Mouse (Mus musculus) C2C12 (cell line): ENCODE data around the gene Tcaf2. TPM values are rescaled to one million over a fixed set of nuclear protein-coding genes. Genes with fewer than 3 reads are reported as not detected.

Experiments
- H3K27me3 ChIP-seq: one replicate; pipeline ENCODE4 v1.6.1; 2011; ENCODE audit not compliant: control insufficient read depth, insufficient read depth, insufficient read length
- H3K36me3 ChIP-seq: one replicate; pipeline ENCODE4 v1.6.1; 2011; ENCODE audit not compliant: control insufficient read depth, insufficient read depth
- H3K4me3 ChIP-seq: one replicate; pipeline ENCODE4 v1.5.1; 2011; ENCODE audit warnings: mild to moderate bottlenecking, control low read depth; ENCODE audit not compliant: poor library complexity, insufficient read depth, severe bottlenecking
- H3K79me2 ChIP-seq: one replicate; pipeline ENCODE4 v1.6.1; 2011; ENCODE audit not compliant: control insufficient read depth, insufficient read depth
- H3K79me3 ChIP-seq: one replicate; pipeline ENCODE4 v1.6.1; 2011; ENCODE audit warnings: low read depth, control low read depth
- H3ac ChIP-seq: one replicate; pipeline ENCODE3; 2011; ENCODE audit warnings: low read depth; ENCODE audit not compliant: control insufficient read depth, insufficient read length
- CEBPB ChIP-seq: IDR thresholded peaks from one replicate; pipeline ENCODE4 v1.6.1; 2011; ENCODE audit warnings: low read depth, mild to moderate bottlenecking, control low read depth, moderate library complexity
- CTCF ChIP-seq: IDR thresholded peaks from one replicate; pipeline ENCODE4 v1.5.1; 2011; ENCODE audit not compliant: control insufficient read depth, insufficient read depth, insufficient read length
- FOSL1 ChIP-seq: IDR thresholded peaks from one replicate; pipeline ENCODE4 v1.8.0; 2011; ENCODE audit warnings: mild to moderate bottlenecking, low read length; ENCODE audit not compliant: poor library complexity, insufficient read depth, severe bottlenecking
- MAX ChIP-seq: IDR thresholded peaks from one replicate; pipeline ENCODE4 v1.6.1; 2011; ENCODE audit warnings: mild to moderate bottlenecking, control low read depth
- MYOD1 ChIP-seq: IDR thresholded peaks from one replicate; pipeline ENCODE4 v1.6.1; 2011; ENCODE audit warnings: low read depth; ENCODE audit not compliant: control insufficient read depth, insufficient read length
- MYOG ChIP-seq: IDR thresholded peaks from one replicate; pipeline ENCODE4 v1.6.1; 2011; ENCODE audit not compliant: control insufficient read depth, insufficient read length; ENCODE audit errors: extremely low read depth
- USF1 ChIP-seq: IDR thresholded peaks from one replicate; pipeline ENCODE4 v1.6.1; 2011; ENCODE audit warnings: low read depth, mild to moderate bottlenecking, control low read depth, moderate library complexity
- polyA plus RNA-seq: library from polyadenylated mRNA; unstranded; fragments of >200 nt; fragmentation: generic; extraction: Trizol; gene quantifications from one replicate; pipeline ENCODE4 v1.2.1, GENCODE M21; 2012; ENCODE audit warnings: missing spikeins

Gene Tcaf2
- polyA plus RNA-seq, 1 experiment, result 4.3 TPM

- H3K79me2 ChIP-seq, result no peaks in the 10 kb centered on the region
- H3K79me3 ChIP-seq, result no peaks in the 10 kb centered on the region
- H3K4me3 ChIP-seq, result no peak overlapping the region
- H3K27me3 ChIP-seq, result no peaks in the 10 kb centered on the region
- H3K36me3 ChIP-seq, result peaks cover under 1% of the 10 kb centered on the region
- H3ac ChIP-seq, result no peak overlapping the region
- TF ChIP-seq CTCF (no peak), MYOG (no peak), FOSL1 (no peak), CEBPB (no peak), MYOD1 (no peak), USF1 (no peak), MAX (no peak)
Measured at GRCm38 (mm10) chr6:42680077-42680476, 35.0 kb upstream of the Tcaf2 start.

GRCm38 (mm10) chr6:42676011-42676410 lies 31.0 kb upstream of the Tcaf2 start:
- no peaks in the 10 kb centered on the region for H3K79me3 ChIP-seq
- no peak overlapping the region for H3ac ChIP-seq
- TF ChIP-seq MYOG, result no peak
- TF ChIP-seq USF1, result no peak
- TF ChIP-seq CEBPB, result no peak
- TF ChIP-seq MAX, result no peak
- no peak for TF ChIP-seq CTCF
- no peaks in the 10 kb centered on the region for H3K79me2 ChIP-seq
- no peaks in the 10 kb centered on the region for H3K27me3 ChIP-seq
- peaks cover 25% of the 10 kb centered on the region for H3K36me3 ChIP-seq
- H3K4me3 ChIP-seq, result no peak overlapping the region

- TF ChIP-seq CTCF (no peak), USF1 (no peak), CEBPB (no peak), MYOG (no peak), MAX (no peak), MYOD1 (no peak), FOSL1 (no peak)
- Histone ChIP-seq H3ac (no peak overlapping the region), H3K4me3 (no peak overlapping the region), H3K79me2 (no peaks in the 10 kb centered on the region), H3K27me3 (no peaks in the 10 kb centered on the region), H3K79me3 (no peaks in the 10 kb centered on the region), H3K36me3 (peaks cover 38% of the 10 kb centered on the region)
Measured at GRCm38 (mm10) chr6:42671767-42672166, 26.7 kb upstream of the Tcaf2 start.

GRCm38 (mm10) chr6:42667722-42668121 lies 22.7 kb upstream of the Tcaf2 start:
- Histone ChIP-seq H3K27me3 (no peaks in the 10 kb centered on the region), H3K79me2 (no peaks in the 10 kb centered on the region), H3K4me3 (no peak overlapping the region), H3K79me3 (no peaks in the 10 kb centered on the region), H3ac (no peak overlapping the region), H3K36me3 (peaks cover 19% of the 10 kb centered on the region)
- TF ChIP-seq CEBPB, result no peak
- TF ChIP-seq CTCF, result no peak
- no peak for TF ChIP-seq FOSL1
- TF ChIP-seq MYOD1, result no peak
- TF ChIP-seq USF1, result no peak
- TF ChIP-seq MAX, result no peak
- no peak for TF ChIP-seq MYOG

- Histone ChIP-seq H3K27me3 (no peaks in the 10 kb centered on the region), H3ac (no peak overlapping the region), H3K36me3 (no peaks in the 10 kb centered on the region), H3K79me3 (no peaks in the 10 kb centered on the region), H3K4me3 (no peak overlapping the region), H3K79me2 (no peaks in the 10 kb centered on the region)
- TF ChIP-seq CTCF, result no peak
- peak; percentile 93 for TF ChIP-seq MYOD1
Measured at GRCm38 (mm10) chr6:42661739-42662138, 16.7 kb upstream of the Tcaf2 start.

GRCm38 (mm10) chr6:42634393-42634792 lies 10.7 kb downstream of the Tcaf2 start:
- Histone ChIP-seq H3K79me2 (no peaks in the 10 kb centered on the region), H3K4me3 (no peak overlapping the region), H3K36me3 (no peaks in the 10 kb centered on the region), H3K79me3 (no peaks in the 10 kb centered on the region), H3K27me3 (no peaks in the 10 kb centered on the region), H3ac (no peak overlapping the region)
- TF ChIP-seq MYOD1 (no peak), USF1 (no peak), MAX (no peak)
